Comparison of ENCODE assay signal across 30 mouse cellular contexts in the genomic region with DNA sequence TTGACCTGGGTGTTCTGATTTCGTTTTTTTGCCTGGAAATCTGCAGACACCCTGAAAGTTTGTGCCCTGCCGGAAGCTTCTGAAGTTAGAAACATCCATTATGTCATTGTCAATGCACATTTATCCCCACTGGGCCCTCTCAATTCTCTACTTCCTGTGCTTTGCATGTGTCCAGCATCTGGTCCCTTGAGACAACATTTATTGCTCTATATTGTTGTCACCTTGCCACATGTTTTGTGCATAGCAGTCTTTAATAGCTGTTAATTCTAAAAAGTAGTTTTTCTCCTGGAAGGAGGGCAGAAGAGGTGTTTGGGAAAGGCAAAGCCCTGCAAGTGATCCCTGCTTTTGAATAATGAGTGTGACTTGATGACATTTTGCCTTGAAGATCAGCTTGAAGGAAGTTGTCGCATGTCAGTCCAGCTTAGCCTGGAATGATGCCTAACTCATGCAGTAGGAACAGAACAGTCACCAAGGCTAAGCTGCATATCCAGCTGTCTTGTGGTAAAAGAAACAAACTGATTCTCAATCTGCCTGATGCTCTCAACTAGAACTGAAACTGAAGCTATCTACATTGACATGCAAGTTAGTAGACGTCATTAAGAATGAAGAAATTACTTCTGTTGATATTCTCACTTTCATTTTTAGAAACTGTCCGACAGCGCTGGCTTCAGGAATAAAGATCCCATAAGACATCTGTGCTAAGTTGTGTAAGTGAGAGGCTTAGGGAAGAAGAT.
DNase-seq lines count a peak whose midpoint lies in the region; ATAC-seq and TF ChIP-seq lines count a peak whose summit lies in the region.
"Had no signal": no experiment of that assay in that cellular context is flagged by ENCODE, and none has a peak within 500 bp of the region (broad histone marks: within the 10 kb centered on the region; RNA-seq: fewer than 3 reads in every experiment).

No protein-coding gene starts in this region.

- in situ Hi-C loops in CH12.LX (cut with MboI; ENCODE audit: low pct_ligation_motif_present, low pct_unique_long_range_greater_than_20kb, low sequenced_read_pairs), result no loop called here

- no peaks in the 10 kb centered on the region for H3K79me2 ChIP-seq in CH12.LX (replicated peaks; ENCODE audit: control insufficient read depth, extremely low read depth, insufficient read depth, poor library complexity, severe bottlenecking)

- TF ChIP-seq POLR2A in CH12.LX (IDR thresholded peaks at IDR 0.05; ENCODE audit: low read depth, low read length), result no peak

- no peak for TF ChIP-seq CTCF in lung, postnatal 0 days (IDR thresholded peaks at IDR 0.05)
- TF ChIP-seq CTCF in CH12.LX (conservative IDR thresholded peaks at IDR 0.05 in 1 of 2, IDR thresholded peaks at IDR 0.05 in 1 of 2; ENCODE audit: low read depth in 2 of 2, low read length in 2 of 2), result no peak

- 54% methylated on average over 6 of the region's 6 CpGs for WGBS in lung, postnatal 0 days
- 84% methylated on average over 6 of the region's 6 CpGs for WGBS in hindbrain, embryonic 12.5 days

- no peak for TF ChIP-seq RAD21 in CH12.LX (IDR thresholded peaks at IDR 0.05; ENCODE audit: low read depth, low read length)

- dilution Hi-C loops in CH12.LX (cut with MboI; ENCODE audit: extremely low pct_ligation_motif_present, extremely low pct_unique_long_range_greater_than_20kb, low sequenced_read_pairs), result no loop called here

- no peak for ATAC-seq in lung, postnatal 0 days
- ATAC-seq in granulocyte monocyte progenitor cell, adult 5-6 weeks (replicated peaks; ENCODE audit: poor library complexity, severe bottlenecking), result peak; percentile 93
- no peak for ATAC-seq in hindbrain, embryonic 12.5 days (ENCODE audit: low FRiP score)
- ATAC-seq: forebrain, embryonic 13.5 days; hindbrain, embryonic 16.5 days; intestine, embryonic 15.5 days had no signal

- no peak overlapping the region for H3K27ac ChIP-seq in lung, postnatal 0 days (ENCODE audit: low read length)
- peak overlapping the region; percentile 59; the same call in 1 of the 2 replicates for H3K27ac ChIP-seq in CH12.LX (ENCODE audit: insufficient read depth, low read depth)
- H3K27ac ChIP-seq in hindbrain, embryonic 12.5 days, result no peak overlapping the region
- H3K27ac ChIP-seq: forebrain, embryonic 13.5 days; gastrocnemius, adult 2 months; heart, adult 2 months; hindbrain, embryonic 10.5 days; intestine, embryonic 15.5 days; liver, embryonic 13.5 days; lung, embryonic 15.5 days; stomach, postnatal 0 days had no signal

- no peak overlapping the region for H3K4me2 ChIP-seq in lung, postnatal 0 days (replicated peaks; ENCODE audit: low read depth, low read length)
- H3K4me2 ChIP-seq in CH12.LX (ENCODE audit: insufficient read depth, low read depth, poor library complexity, severe bottlenecking), result peak overlapping the region; percentile 88
- no peak overlapping the region for H3K4me2 ChIP-seq in hindbrain, embryonic 12.5 days (replicated peaks)
- H3K4me2 ChIP-seq: forebrain, embryonic 13.5 days; heart, embryonic 12.5 days; intestine, embryonic 15.5 days; liver, embryonic 13.5 days; lung, embryonic 15.5 days had no signal

- DNase-seq in lung, postnatal 0 days (ENCODE audit: low spot score), result peak; percentile 55
- DNase-seq in lung, adult 18-20 months, result no peak
- DNase-seq in CH12.LX (ENCODE audit: extremely low read depth), result peak; percentile 61
- peak; percentile 56 for DNase-seq in splenic B cell, adult 2 months (ENCODE audit: low read depth, low spot score)
- DNase-seq in heart, postnatal 4 days, result no peak
- DNase-seq: adrenal gland, adult 8-10 months; cerebellum, adult 8-10 months; cerebellum, postnatal 25 days; gastrocnemius, adult 2 months; gastrocnemius, postnatal 36 days; heart, adult 2 months; kidney, adult 9 months; kidney, postnatal 10 days; layer of hippocampus, postnatal 36 days; left cerebral cortex, postnatal 4 days; liver, embryonic 13.5 days; lung, postnatal 36 days; midbrain, embryonic 14.5 days; right cerebral cortex, postnatal 25 days; thymus, adult 18-20 months; thymus, postnatal 25 days had no signal

- no peaks in the 10 kb centered on the region for H3K36me3 ChIP-seq in lung, postnatal 0 days (ENCODE audit: insufficient read depth, low read length)
- H3K36me3 ChIP-seq in CH12.LX (replicated peaks in 1 of 2; ENCODE audit: control insufficient read depth in 1 of 2, insufficient read depth in 1 of 2, low read length in 1 of 2), result no peaks in the 10 kb centered on the region
- no peaks in the 10 kb centered on the region for H3K36me3 ChIP-seq in splenic B cell, adult 2 months (ENCODE audit: control insufficient read depth, insufficient read depth, low read length, poor library complexity, severe bottlenecking)
- H3K36me3 ChIP-seq in hindbrain, embryonic 12.5 days, result no peaks in the 10 kb centered on the region
- H3K36me3 ChIP-seq: heart, embryonic 12.5 days; hindbrain, embryonic 10.5 days; intestine, embryonic 15.5 days; liver, embryonic 13.5 days; lung, embryonic 15.5 days had no signal

- H3K4me1 ChIP-seq in lung, postnatal 0 days (ENCODE audit: insufficient read depth, low read depth, low read length), result no peaks in the 10 kb centered on the region
- H3K4me1 ChIP-seq in CH12.LX (ENCODE audit: control insufficient read depth in 1 of 2, insufficient read depth in 2 of 2), result peaks cover 11 to 40% of the 10 kb centered on the region in 2 experiments
- H3K4me1 ChIP-seq in hindbrain, embryonic 12.5 days, result no peaks in the 10 kb centered on the region
- H3K4me1 ChIP-seq: forebrain, embryonic 13.5 days; heart, embryonic 12.5 days; hindbrain, embryonic 10.5 days; intestine, embryonic 15.5 days; liver, embryonic 13.5 days; lung, embryonic 15.5 days had no signal

- no peaks in the 10 kb centered on the region for H3K27me3 ChIP-seq in lung, postnatal 0 days (replicated peaks; ENCODE audit: insufficient read depth, low read length)
- H3K27me3 ChIP-seq in CH12.LX (replicated peaks), result no peaks in the 10 kb centered on the region
- H3K27me3 ChIP-seq in splenic B cell, adult 2 months (ENCODE audit: control insufficient read depth, insufficient read depth, low read length, poor library complexity, severe bottlenecking), result no peaks in the 10 kb centered on the region
- H3K27me3 ChIP-seq in hindbrain, embryonic 12.5 days, result no peaks in the 10 kb centered on the region
- H3K27me3 ChIP-seq: forebrain, embryonic 13.5 days; heart, embryonic 12.5 days; intestine, embryonic 15.5 days; liver, embryonic 13.5 days; lung, embryonic 15.5 days had no signal

- H3K9me3 ChIP-seq in lung, postnatal 0 days (ENCODE audit: low read length), result no peaks in the 10 kb centered on the region
- H3K9me3 ChIP-seq in CH12.LX (replicated peaks; ENCODE audit: low read length), result no peaks in the 10 kb centered on the region
- no peaks in the 10 kb centered on the region for H3K9me3 ChIP-seq in hindbrain, embryonic 12.5 days (replicated peaks)
- H3K9me3 ChIP-seq: forebrain, embryonic 13.5 days; heart, embryonic 12.5 days; hindbrain, embryonic 10.5 days; intestine, embryonic 15.5 days; liver, embryonic 13.5 days; lung, embryonic 15.5 days had no signal

- no peak for TF ChIP-seq EP300 in lung, postnatal 0 days (IDR thresholded peaks at IDR 0.05)
- peak; percentile 76 for TF ChIP-seq EP300 in CH12.LX (IDR thresholded peaks at IDR 0.05; ENCODE audit: low read length)

- no peak overlapping the region for H3K9ac ChIP-seq in lung, postnatal 0 days (replicated peaks; ENCODE audit: low read depth)
- no peak overlapping the region for H3K9ac ChIP-seq in CH12.LX (ENCODE audit: insufficient read depth, low read depth)
- no peak overlapping the region for H3K9ac ChIP-seq in hindbrain, embryonic 12.5 days
- H3K9ac ChIP-seq: forebrain, embryonic 13.5 days; heart, embryonic 12.5 days; intestine, embryonic 15.5 days; liver, embryonic 13.5 days; lung, embryonic 15.5 days had no signal

- no peak overlapping the region for H3K4me3 ChIP-seq in lung, postnatal 0 days (ENCODE audit: low read depth, low read length)
- H3K4me3 ChIP-seq in CH12.LX (replicated peaks in 1 of 3; ENCODE audit: low read depth in 2 of 3, low read length in 2 of 3, poor library complexity in 1 of 3), result no peak overlapping the region
- no peak overlapping the region for H3K4me3 ChIP-seq in hindbrain, embryonic 12.5 days
- H3K4me3 ChIP-seq: forebrain, embryonic 13.5 days; gastrocnemius, adult 2 months; heart, adult 2 months; heart, embryonic 12.5 days; hindbrain, embryonic 10.5 days; intestine, embryonic 15.5 days; liver, embryonic 13.5 days; lung, embryonic 15.5 days had no signal

TF ChIP-seq in CH12.LX, 34 proteins besides CTCF, POLR2A, EP300 and RAD21 (continues in another document):
- TF ChIP-seq NRF1 (IDR thresholded peaks at IDR 0.05; ENCODE audit: low read depth, low read length) (no peak), MAFK (IDR thresholded peaks at IDR 0.05; ENCODE audit: insufficient replicate concordance, low read length) (peak; percentile 48; the same call in 1 of the 2 replicates), SIN3A (IDR thresholded peaks at IDR 0.05; ENCODE audit: low read length) (peak; percentile 70; the same call in 1 of the 2 replicates), ELF1 (IDR thresholded peaks at IDR 0.05; ENCODE audit: low read depth, low read length) (no peak), MAZ (IDR thresholded peaks at IDR 0.05; ENCODE audit: low read depth, low read length) (0 out of 2 replicates have a peak, but pooled peaks have one; percentile 40), ETS1 (conservative IDR thresholded peaks at IDR 0.05; ENCODE audit: low read depth, low read length) (peak; percentile 82), MEF2A (IDR thresholded peaks at IDR 0.05; ENCODE audit: borderline replicate concordance, low read depth, low read length) (no peak), MAX (IDR thresholded peaks at IDR 0.05; ENCODE audit: low read length) (peak; percentile 55; the same call in 1 of the 2 replicates), ZC3H11A (IDR thresholded peaks at IDR 0.05; ENCODE audit: low read depth, low read length) (no peak), USF1 (IDR thresholded peaks at IDR 0.05; ENCODE audit: low read depth, low read length) (no peak), TBP (conservative IDR thresholded peaks at IDR 0.05; ENCODE audit: low read depth, low read length) (0 out of 2 replicates have a peak, but pooled peaks have one; percentile 38), POLR2AphosphoS2 (IDR thresholded peaks at IDR 0.05; ENCODE audit: low read depth, low read length) (no peak), UBTF (IDR thresholded peaks at IDR 0.05; ENCODE audit: low read depth, low read length) (no peak), JUN (IDR thresholded peaks at IDR 0.05; ENCODE audit: insufficient read depth, low read depth, low read length) (peak; percentile 6), TCF12 (IDR thresholded peaks at IDR 0.05; ENCODE audit: low read depth, low read length) (no peak), SMC3 (IDR thresholded peaks at IDR 0.05; ENCODE audit: low read depth, low read length) (peak; percentile 2; the same call in 1 of the 2 replicates), JUND (conservative IDR thresholded peaks at IDR 0.05; ENCODE audit: low read depth, low read length) (no peak; the same call in none of the 2 replicates), MYC (IDR thresholded peaks at IDR 0.05; ENCODE audit: low read depth, low read length) (peak; percentile 55; the same call in 1 of the 2 replicates), BHLHE40 (IDR thresholded peaks at IDR 0.05; ENCODE audit: low read depth, low read length) (peak; percentile 23; the same call in 1 of the 2 replicates)

Comparison
In these comparisons a context has a peak if more than half of its experiments do, and no peak if none do; other contexts are left out.
1. DNase-seq: peak in lung, postnatal 0 days (single experiment), CH12.LX (single experiment) and splenic B cell, adult 2 months (single experiment); none in lung, adult 18-20 months (0 of 2) and heart, postnatal 4 days (single experiment).